13 mouse cellular contexts compared by ENCODE assay signal in genomic region chr12:29942435-29942834, GRCm38 (mm10). TPM values are rescaled to one million over a fixed set of nuclear protein-coding genes. Genes with fewer than 3 reads are reported as not detected.
"Had no signal": no experiment of that assay in that cellular context is flagged by ENCODE, and none has a peak within 500 bp of the region (broad histone marks: within the 10 kb centered on the region; RNA-seq: fewer than 3 reads in every experiment).

No protein-coding gene starts in this region.

- DNase-seq: layer of hippocampus, adult 9-11 months; lung, adult 18-20 months; lung, postnatal 14 days; midbrain, embryonic 14.5 days; thymus, adult 18-20 months; thymus, postnatal 36 days had no signal

- H3K9me3 ChIP-seq: liver, embryonic 12.5 days; liver, embryonic 15.5 days; lung, embryonic 15.5 days had no signal

- H3K9ac ChIP-seq: liver, embryonic 12.5 days; liver, embryonic 15.5 days; lung, embryonic 15.5 days had no signal

- H3K4me1 ChIP-seq: liver, embryonic 12.5 days; liver, embryonic 15.5 days had no signal

- ATAC-seq: liver, embryonic 12.5 days had no signal

- H3K36me3 ChIP-seq: liver, embryonic 12.5 days; liver, embryonic 15.5 days; lung, embryonic 15.5 days had no signal

- H3K27ac ChIP-seq: kidney, postnatal 0 days; layer of hippocampus, adult 2 months; liver, embryonic 12.5 days; liver, embryonic 15.5 days; lung, embryonic 15.5 days; macrophage had no signal

- H3K4me3 ChIP-seq: layer of hippocampus, adult 2 months; liver, embryonic 12.5 days; liver, embryonic 15.5 days; lung, embryonic 15.5 days had no signal

- H3K4me2 ChIP-seq: liver, embryonic 12.5 days; liver, embryonic 15.5 days; lung, embryonic 15.5 days had no signal

- H3K27me3 ChIP-seq: lung, embryonic 15.5 days had no signal

RNA-seq across cellular contexts. Expression of gene Pxdn, which starts 5.0 kb away (rescaled TPM):
- total RNA-seq: megakaryocyte, adult 5-6 weeks had no signal
- polyA plus RNA-seq: macrophage had no signal
